Mouse (Mus musculus) embryonic facial prominence, embryonic 14.5 days (tissue): ENCODE data around the gene Hrc. TPM values are rescaled to one million over a fixed set of nuclear protein-coding genes. Genes with fewer than 3 reads are reported as not detected.
A peak's percentile ranks its signal among the peaks of the same experiment; 100 is the strongest.

Experiments
- ATAC-seq: fragments of 200-750 bp; cut with Nextera tagmentation; 2 replicates; pipeline ENCODE4 v1.8.0; 2017; ENCODE audit warnings: low read depth, moderate number of reproducible peaks, moderate TSS enrichment
- DNase-seq: peaks from one replicate; pipeline ENCODE4 v3.0.0-alpha.2; 2015; ENCODE audit warnings: low spot score
- H3K27ac ChIP-seq: fragments of 300-500 bp; sonication (generic); replicated peaks from 2 replicates; pipeline ENCODE4 v1.5.1; 2014; ENCODE audit warnings: low read depth, mild to moderate bottlenecking, low read length, moderate library complexity
- H3K27me3 ChIP-seq: fragments of 300-500 bp; sonication (generic); replicated peaks from 2 replicates; pipeline ENCODE4 v1.6.1; 2014; ENCODE audit warnings: low read length; ENCODE audit not compliant: control insufficient read depth, insufficient read depth
- H3K36me3 ChIP-seq: fragments of 300-500 bp; sonication (generic); 2 replicates; pipeline ENCODE4 v1.6.1; 2014; ENCODE audit warnings: low read length, mixed read lengths; ENCODE audit not compliant: control insufficient read depth, insufficient read depth
- H3K4me1 ChIP-seq: fragments of 300-500 bp; sonication (generic); 2 replicates; pipeline ENCODE4 v1.6.1; 2014; ENCODE audit warnings: antibody characterized with exemption, low read length; ENCODE audit not compliant: control insufficient read depth, insufficient read depth
- H3K4me2 ChIP-seq: fragments of 300-500 bp; sonication (generic); 2 replicates; pipeline ENCODE4 v1.6.1; 2014; ENCODE audit warnings: low read depth, mild to moderate bottlenecking, low read length, moderate library complexity, mixed read lengths
- H3K4me3 ChIP-seq: fragments of 300-500 bp; sonication (generic); 2 replicates; pipeline ENCODE4 v1.5.1; 2014; ENCODE audit warnings: low read depth, mild to moderate bottlenecking, low read length
- H3K9ac ChIP-seq: fragments of 300-500 bp; sonication (generic); 2 replicates; pipeline ENCODE4 v1.6.1; 2014; ENCODE audit warnings: low read depth, mild to moderate bottlenecking, low read length, moderate library complexity, mixed read lengths
- H3K9me3 ChIP-seq: fragments of 300-500 bp; sonication (generic); 2 replicates; pipeline ENCODE4 v1.6.1; 2016; ENCODE audit warnings: low read length; ENCODE audit not compliant: control insufficient read depth
- WGBS: fragments of 180-500 bp; shearing (Covaris S2); extraction: QIAGEN DNeasy Blood & Tissue Kit; methylation state at CpG from one replicate; pipeline ENCODE4 v1.1.7; 2014; 5-methylcytosine and 5-hydroxymethylcytosine counted together
- polyA plus RNA-seq: library from polyadenylated mRNA; unstranded; fragments of >200 nt; fragmentation: Nextera tagmentation; extraction: Ambion mirVana; gene quantifications from 2 replicates; pipeline ENCODE4 v1.2.1, GENCODE M21; 2014

Hrc gene
- polyA plus RNA-seq, 1 experiment from 2014 or later: 15.8 TPM

GRCm38 (mm10) chr7:45308551-45309240, 26.4 kb upstream of the Hrc start:
- H3K27me3 ChIP-seq: no peaks in the 10 kb centered on the region
- H3K4me2 ChIP-seq: no peak overlapping the region
- ATAC-seq (no peak), DNase-seq (no peak)
- no peak overlapping the region for H3K27ac ChIP-seq
- peaks cover 29% of the 10 kb centered on the region; the same call in 1 of the 2 replicates for H3K36me3 ChIP-seq
- H3K4me1 ChIP-seq: peaks cover 12% of the 10 kb centered on the region
- 75% methylated on average over 15 of the region's 15 CpGs for WGBS
- H3K4me3 ChIP-seq: no peak overlapping the region
- no peaks in the 10 kb centered on the region for H3K9me3 ChIP-seq
- H3K9ac ChIP-seq: no peak overlapping the region

- 18% methylated on average over 9 of the region's 9 CpGs for WGBS
- Histone ChIP-seq H3K27ac (no peak overlapping the region), H3K9ac (no peak overlapping the region), H3K4me1 (peaks cover 15% of the 10 kb centered on the region), H3K4me2 (no peak overlapping the region), H3K9me3 (no peaks in the 10 kb centered on the region), H3K36me3 (peaks cover 26% of the 10 kb centered on the region), H3K4me3 (no peak overlapping the region), H3K27me3 (no peaks in the 10 kb centered on the region)
- DNase-seq (peak; percentile 57), ATAC-seq (peak; percentile 13; the same call in 1 of the 2 replicates)
Observed at GRCm38 (mm10) chr7:45309455-45309854, 25.6 kb upstream of the Hrc start.

GRCm38 (mm10) chr7:45312023-45312422, 23.1 kb upstream of the Hrc start:
- DNase-seq (no peak), ATAC-seq (no peak)
- Histone ChIP-seq H3K4me2 (no peak overlapping the region), H3K9ac (no peak overlapping the region), H3K27me3 (no peaks in the 10 kb centered on the region), H3K4me3 (no peak overlapping the region), H3K4me1 (peaks cover 15% of the 10 kb centered on the region), H3K36me3 (peaks cover 41% of the 10 kb centered on the region), H3K9me3 (no peaks in the 10 kb centered on the region), H3K27ac (no peak overlapping the region)
- 48% methylated on average over 8 of the region's 8 CpGs for WGBS

- H3K36me3 ChIP-seq: peaks cover 46% of the 10 kb centered on the region
- H3K4me2 ChIP-seq: peak overlapping the region; percentile 19
- DNase-seq (peak; percentile 77), ATAC-seq (peak; percentile 53; the same call in 1 of the 2 replicates)
- peaks cover 15% of the 10 kb centered on the region for H3K4me1 ChIP-seq
- no peaks in the 10 kb centered on the region for H3K9me3 ChIP-seq
- WGBS: 14% methylated on average over 10 of the region's 10 CpGs
- peak overlapping the region; percentile 30; the same call in 1 of the 2 replicates for H3K9ac ChIP-seq
- H3K4me3 ChIP-seq: no peak overlapping the region
- peak overlapping the region; percentile 63; the same call in 1 of the 2 replicates for H3K27ac ChIP-seq
- H3K27me3 ChIP-seq: no peaks in the 10 kb centered on the region
Observed at GRCm38 (mm10) chr7:45312686-45313453, 22.2 kb upstream of the Hrc start.

GRCm38 (mm10) chr7:45313495-45313894, 21.6 kb upstream of the Hrc start:
- H3K4me2 ChIP-seq: peak overlapping the region; percentile 19; the same call in 1 of the 2 replicates
- DNase-seq: peak; percentile 53

GRCm38 (mm10) chr7:45315182-45315701, 19.8 kb upstream of the Hrc start:
- no peaks in the 10 kb centered on the region for H3K9me3 ChIP-seq
- H3K36me3 ChIP-seq: peaks cover 49% of the 10 kb centered on the region
- ATAC-seq (no peak), DNase-seq (no peak)
- no peak overlapping the region for H3K4me2 ChIP-seq
- no peak overlapping the region for H3K9ac ChIP-seq
- peaks cover 15% of the 10 kb centered on the region for H3K4me1 ChIP-seq
- no peak overlapping the region for H3K4me3 ChIP-seq
- H3K27ac ChIP-seq: no peak overlapping the region
- no peaks in the 10 kb centered on the region for H3K27me3 ChIP-seq
- 79% methylated on average over 10 of the region's 10 CpGs for WGBS

More at GRCm38 (mm10) chr7:45313495-45313894, 21.6 kb upstream of the Hrc start:
- Histone ChIP-seq H3K9me3 (no peaks in the 10 kb centered on the region), H3K4me3 (no peak overlapping the region), H3K9ac (no peak overlapping the region; the same call in 1 of the 2 replicates), H3K36me3 (peaks cover 45% of the 10 kb centered on the region), H3K4me1 (peaks cover 15% of the 10 kb centered on the region), H3K27ac (peak overlapping the region; percentile 63; the same call in 1 of the 2 replicates), H3K27me3 (no peaks in the 10 kb centered on the region)
- WGBS: 22% methylated on average over 9 of the region's 9 CpGs
- ATAC-seq: peak; percentile 47; the same call in 1 of the 2 replicates

GRCm38 (mm10) chr7:45316536-45316935, 18.6 kb upstream of the Hrc start:
- no peak overlapping the region for H3K4me3 ChIP-seq
- H3K36me3 ChIP-seq: peaks cover 53% of the 10 kb centered on the region
- WGBS: 88% methylated on average over 14 of the region's 14 CpGs
- peaks cover 15% of the 10 kb centered on the region for H3K4me1 ChIP-seq
- no peak for DNase-seq
- no peak overlapping the region for H3K27ac ChIP-seq
- no peak overlapping the region for H3K4me2 ChIP-seq
- no peak for ATAC-seq
- no peaks in the 10 kb centered on the region for H3K27me3 ChIP-seq
- no peak overlapping the region for H3K9ac ChIP-seq
- no peaks in the 10 kb centered on the region for H3K9me3 ChIP-seq

- Histone ChIP-seq H3K9ac (no peak overlapping the region), H3K27ac (no peak overlapping the region), H3K36me3 (peaks cover 58% of the 10 kb centered on the region), H3K4me3 (no peak overlapping the region), H3K9me3 (peaks cover 3% of the 10 kb centered on the region; the same call in 1 of the 2 replicates), H3K4me1 (no peaks in the 10 kb centered on the region), H3K27me3 (no peaks in the 10 kb centered on the region), H3K4me2 (no peak overlapping the region)
- ATAC-seq (no peak), DNase-seq (no peak)
- WGBS: 96% methylated on average over 4 of the region's 4 CpGs
Observed at GRCm38 (mm10) chr7:45322245-45322644, 12.8 kb upstream of the Hrc start.
